Mouse (Mus musculus) hindbrain, embryonic 15.5 days (tissue): ENCODE measurements around the gene Scrn2. TPM values are rescaled to one million over a fixed set of nuclear protein-coding genes. Genes with fewer than 3 reads are reported as not detected.

ENCODE experiments used
- ATAC-seq: fragments of 200-750 bp; cut with Nextera tagmentation; 2 replicates; pipeline ENCODE4 v1.8.0; 2017; ENCODE audit warnings: low read depth, moderate number of reproducible peaks, moderate TSS enrichment; ENCODE audit not compliant: low FRiP score
- H3K27ac ChIP-seq: fragments of 300-500 bp; sonication (generic); replicated peaks from 2 replicates; pipeline ENCODE4 v1.5.1; 2015; ENCODE audit warnings: mild to moderate bottlenecking, inconsistent platforms
- H3K27me3 ChIP-seq: fragments of 300-500 bp; sonication (generic); 2 replicates; pipeline ENCODE4 v1.6.1; 2015; ENCODE audit warnings: control low read depth, inconsistent platforms
- H3K36me3 ChIP-seq: fragments of 300-500 bp; sonication (generic); 2 replicates; pipeline ENCODE4 v1.6.1; 2015; ENCODE audit warnings: control low read depth, inconsistent platforms
- H3K4me1 ChIP-seq: fragments of 300-500 bp; sonication (generic); replicated peaks from 2 replicates; pipeline ENCODE4 v1.6.1; 2015; ENCODE audit warnings: control low read depth, inconsistent platforms
- H3K4me2 ChIP-seq: fragments of 300-500 bp; sonication (generic); 2 replicates; pipeline ENCODE4 v1.6.1; 2015; ENCODE audit warnings: moderate library complexity, mild to moderate bottlenecking, inconsistent platforms
- H3K4me3 ChIP-seq: fragments of 300-500 bp; sonication (generic); 2 replicates; pipeline ENCODE4 v1.5.1; 2015; ENCODE audit warnings: mild to moderate bottlenecking, inconsistent platforms
- H3K9ac ChIP-seq: fragments of 300-500 bp; sonication (generic); 2 replicates; pipeline ENCODE4 v1.6.1; 2015; ENCODE audit warnings: inconsistent platforms
- H3K9me3 ChIP-seq: fragments of 300-500 bp; sonication (generic); 2 replicates; pipeline ENCODE4 v1.6.1; 2016; ENCODE audit warnings: control low read depth, inconsistent platforms
- WGBS: fragments of 180-500 bp; shearing (Covaris S2); methylation state at CpG from one replicate; pipeline ENCODE4 v1.1.7; 2015; 5-methylcytosine and 5-hydroxymethylcytosine counted together
- polyA plus RNA-seq: library from polyadenylated mRNA; unstranded; fragments of >200 nt; fragmentation: Nextera tagmentation; extraction: Ambion mirVana; gene quantifications from 2 replicates; pipeline ENCODE4 v1.2.1, GENCODE M21; 2015

Scrn2 gene
- polyA plus RNA-seq, 1 experiment from 2014 or later, result 15.1 TPM

DNA sequence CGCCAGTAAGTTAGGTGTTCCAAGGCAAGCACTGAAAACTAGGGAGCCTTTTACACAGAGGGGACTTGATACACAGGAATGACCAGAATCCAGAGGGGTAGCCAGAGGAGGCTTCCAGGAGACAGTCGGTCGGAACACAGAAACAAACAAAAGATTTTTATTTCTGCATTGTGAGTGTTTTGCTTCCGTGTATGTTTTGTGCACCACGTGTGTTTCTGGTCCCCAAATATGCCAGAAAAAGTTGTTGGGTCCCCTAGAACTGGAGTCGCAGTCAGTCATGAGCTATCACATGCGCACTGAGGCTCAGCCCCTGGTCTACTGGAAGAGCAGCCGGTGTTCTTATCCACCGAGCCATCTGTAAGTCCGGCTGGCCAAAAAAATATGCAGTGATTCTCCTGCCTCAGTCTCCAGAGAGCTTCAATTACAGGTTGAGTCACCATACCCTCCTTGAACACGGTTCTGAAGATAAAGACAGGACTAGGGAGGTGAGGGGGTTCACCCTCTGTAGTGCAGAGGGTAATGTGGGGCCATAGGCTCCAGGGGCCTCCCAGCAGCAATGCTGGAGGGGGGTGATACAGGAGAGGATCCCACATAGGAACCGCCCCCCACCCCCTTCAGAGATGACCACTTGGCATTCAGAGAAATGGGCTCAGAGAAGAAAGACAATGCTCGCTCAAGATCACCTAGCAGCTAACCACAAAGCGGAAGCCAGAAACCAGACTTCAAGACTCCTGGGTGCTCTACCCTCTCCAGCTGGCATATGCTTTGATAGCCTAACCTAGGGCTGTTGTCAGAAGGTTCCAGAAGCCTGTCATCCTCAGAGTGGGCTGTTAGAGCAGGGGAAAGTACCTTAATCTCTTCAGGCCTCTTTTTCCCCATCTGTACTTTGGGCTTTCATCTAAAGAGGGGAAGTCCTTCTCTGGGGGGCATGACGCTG is 33.6 kb upstream of the Scrn2 start:
- Histone ChIP-seq H3K27me3 (no peaks in the 10 kb centered on the region; the same call in 1 of the 2 replicates), H3K9me3 (no peaks in the 10 kb centered on the region), H3K36me3 (no peaks in the 10 kb centered on the region), H3K9ac (0 out of 2 replicates have a peak overlapping the region, but pooled peaks have one; percentile 50), H3K27ac (no peak overlapping the region), H3K4me3 (no peak overlapping the region), H3K4me2 (no peak overlapping the region), H3K4me1 (peaks cover 11% of the 10 kb centered on the region)
- ATAC-seq, result no peak
- 77% methylated on average over 15 of the region's 15 CpGs for WGBS

DNA sequence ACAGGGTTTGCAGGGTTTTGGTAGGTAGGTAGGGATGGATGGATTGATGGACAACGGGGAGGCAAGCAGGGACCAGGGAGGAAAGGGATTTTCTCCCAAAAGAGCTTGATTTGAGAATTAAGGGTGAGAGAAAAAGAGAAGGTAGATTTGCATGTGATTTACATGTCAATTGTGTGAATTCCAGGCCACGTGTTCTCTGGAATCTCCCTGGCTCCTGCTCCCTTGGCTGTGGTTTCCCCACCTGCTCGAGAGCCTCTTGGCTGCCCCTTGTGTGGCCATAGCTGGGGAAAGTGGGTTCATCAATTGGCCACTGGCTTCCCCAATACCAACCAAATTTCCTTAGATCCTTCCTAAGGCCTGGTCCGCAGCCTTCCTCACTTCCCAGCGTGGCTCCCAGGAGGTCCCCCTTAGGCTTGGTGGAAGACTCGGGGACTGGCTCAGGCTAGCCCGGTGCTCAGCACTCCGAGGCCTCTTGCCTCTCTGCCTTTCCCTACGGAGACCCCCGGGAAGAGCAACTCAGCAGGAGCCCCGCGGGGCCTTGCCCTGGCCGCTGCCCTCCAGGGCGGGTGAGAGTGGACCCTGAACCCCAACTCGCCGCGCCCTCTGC is 32.9 kb upstream of the Scrn2 start:
- peak; percentile 28; the same call in 1 of the 2 replicates for ATAC-seq
- Histone ChIP-seq H3K36me3 (no peaks in the 10 kb centered on the region), H3K9me3 (no peaks in the 10 kb centered on the region), H3K4me2 (peak overlapping the region; percentile 62), H3K4me3 (peak overlapping the region; percentile 19), H3K9ac (peak overlapping the region; percentile 50; the same call in 1 of the 2 replicates), H3K27me3 (no peaks in the 10 kb centered on the region; the same call in 1 of the 2 replicates), H3K27ac (no peak overlapping the region), H3K4me1 (peaks cover 11% of the 10 kb centered on the region)
- WGBS, result 11% methylated on average over 17 of the region's 17 CpGs

DNA sequence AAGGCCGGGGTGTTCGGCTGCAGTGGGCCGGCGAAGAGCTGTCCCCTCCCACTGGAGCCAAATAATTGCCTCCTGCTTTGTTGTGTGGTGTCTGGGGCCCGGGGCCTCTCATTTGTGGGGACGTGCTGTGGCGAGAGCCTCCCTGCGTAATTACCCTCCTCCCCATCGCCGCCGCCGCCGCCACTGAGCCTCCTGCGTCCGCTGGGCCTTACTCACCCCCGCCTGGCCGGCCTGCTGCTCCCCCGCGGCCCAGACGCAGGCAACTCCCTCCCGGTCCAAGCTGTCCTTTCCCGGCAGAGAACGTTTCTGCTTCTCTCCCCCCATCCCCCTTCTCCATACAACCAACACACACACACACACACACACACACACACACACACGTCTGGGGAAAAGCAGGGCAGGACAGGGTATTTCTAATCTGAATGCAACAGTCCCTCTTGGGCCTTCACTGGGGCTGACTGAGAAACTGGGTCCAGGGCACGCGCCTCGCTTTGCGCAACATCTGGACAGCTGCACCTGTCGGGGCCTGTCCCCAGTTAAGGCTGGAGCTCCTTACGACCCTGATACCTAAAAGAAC is 32.3 kb upstream of the Scrn2 start:
- WGBS, result 5% methylated on average over 28 of the region's 30 CpGs
- peak; percentile 53 for ATAC-seq

DNA sequence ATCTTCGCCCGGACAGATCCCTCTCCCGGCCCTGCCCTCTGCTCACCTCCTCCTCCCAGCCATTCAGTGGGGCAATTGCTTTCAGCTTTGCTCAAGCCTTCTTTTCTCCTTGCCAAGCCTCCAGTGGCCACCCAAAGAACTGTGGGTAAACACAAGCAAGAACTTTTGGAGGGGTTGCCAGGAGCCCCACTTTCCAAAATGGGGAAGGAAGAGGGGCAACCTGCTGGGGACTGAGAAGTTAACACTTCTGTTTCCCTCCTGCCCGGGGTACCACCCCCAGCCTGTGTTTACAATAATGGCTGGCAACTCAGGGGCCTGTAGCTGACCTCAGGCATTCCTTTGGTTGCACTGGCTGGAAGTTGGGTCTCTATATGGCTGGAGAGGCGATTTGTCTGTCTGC is 26.6 kb upstream of the Scrn2 start:
- Histone ChIP-seq H3K4me3 (no peak overlapping the region), H3K36me3 (no peaks in the 10 kb centered on the region), H3K9ac (no peak overlapping the region), H3K27me3 (peaks cover under 1% of the 10 kb centered on the region; the same call in 1 of the 2 replicates), H3K4me1 (no peaks in the 10 kb centered on the region), H3K9me3 (no peaks in the 10 kb centered on the region), H3K4me2 (no peak overlapping the region), H3K27ac (no peak overlapping the region)
- ATAC-seq, result no peak
- 34% methylated on average over 5 of the region's 5 CpGs for WGBS

More for the DNA sequence above, 32.3 kb upstream of the Scrn2 start:
- peak overlapping the region; percentile 62 for H3K4me2 ChIP-seq
- H3K27me3 ChIP-seq, result no peaks in the 10 kb centered on the region; the same call in 1 of the 2 replicates
- no peaks in the 10 kb centered on the region for H3K9me3 ChIP-seq
- H3K36me3 ChIP-seq, result no peaks in the 10 kb centered on the region
- H3K9ac ChIP-seq, result peak overlapping the region; percentile 50
- no peak overlapping the region for H3K27ac ChIP-seq
- H3K4me1 ChIP-seq, result peaks cover 11% of the 10 kb centered on the region
- peak overlapping the region; percentile 19 for H3K4me3 ChIP-seq

DNA sequence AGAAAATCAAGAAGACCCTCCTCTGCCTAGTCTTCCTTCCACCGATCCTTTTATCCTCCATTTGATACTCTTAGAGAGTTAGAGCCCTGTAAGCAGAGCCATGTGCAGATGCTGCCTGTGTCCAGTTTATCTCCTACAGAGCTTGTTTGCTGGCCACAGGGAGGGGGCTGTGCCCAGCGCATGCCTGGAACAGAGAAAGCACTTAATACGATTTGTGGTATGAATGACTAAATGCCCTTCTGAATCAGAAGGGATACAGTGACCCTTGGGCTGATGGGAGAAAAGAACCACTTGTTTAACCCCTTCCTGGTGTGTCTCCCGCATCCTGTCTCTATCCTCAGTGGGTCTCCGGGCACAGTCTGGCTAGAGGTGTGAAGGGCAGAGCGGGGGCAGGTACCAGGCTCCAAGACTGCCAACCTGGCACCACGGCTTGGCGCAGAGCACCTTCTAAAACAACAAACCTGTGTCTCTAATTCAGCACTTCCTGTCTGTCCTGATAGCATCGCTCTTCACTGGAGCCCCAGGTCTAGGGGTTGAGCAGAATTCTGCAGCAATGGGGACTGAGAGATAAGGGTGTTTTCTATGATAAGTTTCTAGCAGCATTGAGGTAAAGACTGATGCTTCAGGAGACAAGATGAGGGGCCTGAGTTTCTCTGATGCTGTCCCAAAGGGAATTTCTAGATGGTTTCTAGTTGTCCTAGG is 22.5 kb upstream of the Scrn2 start:
- H3K27ac ChIP-seq, result no peak overlapping the region
- 76% methylated on average over 9 of the region's 9 CpGs for WGBS
- no peaks in the 10 kb centered on the region for H3K9me3 ChIP-seq
- H3K36me3 ChIP-seq, result no peaks in the 10 kb centered on the region
- ATAC-seq, result no peak
- H3K4me1 ChIP-seq, result no peaks in the 10 kb centered on the region
- no peak overlapping the region for H3K9ac ChIP-seq
- no peak overlapping the region for H3K4me2 ChIP-seq
- H3K27me3 ChIP-seq, result peaks cover 17% of the 10 kb centered on the region; the same call in 1 of the 2 replicates
- no peak overlapping the region for H3K4me3 ChIP-seq

DNA sequence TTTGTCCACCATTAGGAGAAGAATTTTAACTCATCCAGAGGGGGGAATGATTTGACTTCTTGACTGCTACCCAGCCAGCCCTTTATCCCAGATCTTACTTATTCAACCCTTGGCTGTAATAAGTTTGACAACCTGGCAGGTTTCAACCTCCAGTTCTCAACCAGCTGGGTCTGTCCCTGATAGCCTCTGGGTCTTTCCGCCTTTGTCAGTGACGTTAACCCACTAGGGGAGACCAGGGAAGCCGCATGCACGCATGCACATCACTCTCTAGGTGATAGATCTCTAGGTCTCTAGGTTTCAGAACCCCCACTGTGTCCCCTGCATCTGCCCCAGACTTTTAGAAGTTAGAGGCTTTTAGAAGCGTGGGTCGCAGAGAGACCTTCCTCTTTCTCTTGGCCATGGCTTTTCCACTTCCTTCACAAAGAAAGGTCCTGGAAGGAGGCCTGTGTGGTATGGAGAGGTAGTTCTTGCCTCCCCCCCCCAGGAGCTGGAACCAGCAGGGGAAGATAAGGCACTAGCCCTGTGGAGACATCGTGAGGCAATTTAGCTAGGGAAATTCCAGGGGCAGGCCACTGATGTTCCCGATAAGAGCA is 20.4 kb upstream of the Scrn2 start:
- Histone ChIP-seq H3K4me1 (no peaks in the 10 kb centered on the region), H3K9me3 (no peaks in the 10 kb centered on the region), H3K27me3 (peaks cover 18% of the 10 kb centered on the region), H3K4me2 (no peak overlapping the region), H3K36me3 (no peaks in the 10 kb centered on the region), H3K27ac (no peak overlapping the region), H3K4me3 (no peak overlapping the region), H3K9ac (no peak overlapping the region)
- 62% methylated on average over 8 of the region's 8 CpGs for WGBS
- ATAC-seq, result no peak

DNA sequence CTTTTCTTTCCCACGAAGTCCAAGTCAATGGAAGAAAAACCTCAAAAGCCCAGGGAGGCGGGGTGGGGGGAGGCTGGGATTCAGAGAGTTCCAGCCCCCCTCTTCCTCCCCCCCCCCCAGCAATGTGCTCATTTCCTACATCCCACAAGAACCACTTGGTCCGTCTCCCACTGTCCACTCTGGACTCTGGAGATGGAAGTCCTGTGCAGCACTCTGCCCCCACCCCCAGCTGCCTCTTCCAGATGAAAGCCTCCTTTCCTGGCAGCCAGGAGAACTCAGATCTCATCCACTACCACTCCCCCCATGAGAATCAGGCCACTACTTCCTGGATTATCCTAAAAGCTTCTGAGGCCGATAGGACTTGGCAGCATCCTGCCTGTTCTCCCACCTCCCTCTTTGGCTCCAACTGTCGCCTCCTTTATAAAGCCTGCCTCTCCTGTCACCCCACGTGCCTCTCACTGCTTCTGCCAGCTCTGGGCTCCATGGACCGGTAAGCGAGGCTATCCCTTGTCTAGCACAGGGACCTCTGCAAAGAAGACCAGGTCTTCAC is 16.5 kb upstream of the Scrn2 start, which contains the start of gene Sp6:
Sp6 (plus strand) TSS at position 274 of the 550 bp plus-strand sequence.
- H3K36me3 ChIP-seq, result no peaks in the 10 kb centered on the region
- no peak for ATAC-seq
- H3K4me1 ChIP-seq, result peaks cover under 1% of the 10 kb centered on the region; the same call in 1 of the 2 replicates
- 31% methylated on average over 7 of the region's 8 CpGs for WGBS
- no peaks in the 10 kb centered on the region for H3K9me3 ChIP-seq
- H3K9ac ChIP-seq, result no peak within 1 kb of the TSS
- H3K27me3 ChIP-seq, result peaks cover 52% of the 10 kb centered on the region
- H3K4me2 ChIP-seq, result no peak within 1 kb of the TSS
- H3K4me3 ChIP-seq, result no peak within 1 kb of the TSS
- no peak within 1 kb of the TSS for H3K27ac ChIP-seq

DNA sequence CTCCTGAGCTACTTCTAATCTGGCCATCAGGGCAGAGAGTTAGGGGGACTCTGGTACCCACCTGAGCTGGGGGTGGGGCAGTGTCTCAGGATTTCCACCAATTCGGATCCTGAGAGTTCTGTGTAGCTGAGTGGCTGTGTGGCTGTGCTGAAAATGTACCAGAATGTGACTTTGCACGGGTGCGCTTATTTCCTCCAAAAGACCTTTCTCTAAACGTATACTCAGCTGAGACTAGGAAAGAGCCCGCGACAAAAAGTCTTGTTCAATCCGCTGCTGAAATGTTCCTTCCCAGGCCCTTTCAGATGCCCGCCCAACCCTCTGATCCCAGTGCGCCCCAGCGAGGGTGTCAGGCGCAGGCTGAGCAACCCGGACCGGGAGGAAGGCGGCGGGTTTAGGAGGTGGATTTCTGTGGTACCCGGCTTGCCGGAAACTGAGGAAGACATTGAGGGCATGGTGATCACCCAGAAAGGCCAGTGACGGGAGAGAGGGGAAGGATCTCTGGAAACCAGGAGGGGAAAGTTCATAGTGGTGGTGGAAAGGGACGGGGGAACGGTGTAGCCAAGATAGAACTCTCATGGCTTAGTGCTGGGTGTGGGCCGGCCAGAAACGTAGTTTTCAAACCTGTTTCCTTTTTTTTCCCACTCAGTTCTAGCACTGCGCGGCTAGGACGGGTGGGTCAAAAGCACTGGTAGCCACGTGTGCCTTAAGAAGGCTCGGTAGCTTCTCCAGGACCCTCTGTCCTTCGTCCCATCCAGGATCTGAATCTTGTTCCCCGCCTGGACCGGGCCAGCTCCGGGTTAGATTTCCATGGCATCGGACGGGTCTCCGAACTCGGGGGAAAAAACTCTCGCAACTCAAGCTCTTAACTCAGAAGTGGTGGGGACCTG is 11.8 kb upstream of the Scrn2 start:
- no peaks in the 10 kb centered on the region for H3K9me3 ChIP-seq
- H3K9ac ChIP-seq, result no peak overlapping the region
- peak overlapping the region; percentile 20 for H3K4me3 ChIP-seq
- peak overlapping the region; percentile 53 for H3K4me2 ChIP-seq
- peaks cover 24% of the 10 kb centered on the region for H3K4me1 ChIP-seq
- no peak for ATAC-seq
- no peak overlapping the region for H3K27ac ChIP-seq
- H3K36me3 ChIP-seq, result no peaks in the 10 kb centered on the region
- H3K27me3 ChIP-seq, result peaks cover 80% of the 10 kb centered on the region
- WGBS, result under 1% methylated on average over 36 of the region's 36 CpGs

DNA sequence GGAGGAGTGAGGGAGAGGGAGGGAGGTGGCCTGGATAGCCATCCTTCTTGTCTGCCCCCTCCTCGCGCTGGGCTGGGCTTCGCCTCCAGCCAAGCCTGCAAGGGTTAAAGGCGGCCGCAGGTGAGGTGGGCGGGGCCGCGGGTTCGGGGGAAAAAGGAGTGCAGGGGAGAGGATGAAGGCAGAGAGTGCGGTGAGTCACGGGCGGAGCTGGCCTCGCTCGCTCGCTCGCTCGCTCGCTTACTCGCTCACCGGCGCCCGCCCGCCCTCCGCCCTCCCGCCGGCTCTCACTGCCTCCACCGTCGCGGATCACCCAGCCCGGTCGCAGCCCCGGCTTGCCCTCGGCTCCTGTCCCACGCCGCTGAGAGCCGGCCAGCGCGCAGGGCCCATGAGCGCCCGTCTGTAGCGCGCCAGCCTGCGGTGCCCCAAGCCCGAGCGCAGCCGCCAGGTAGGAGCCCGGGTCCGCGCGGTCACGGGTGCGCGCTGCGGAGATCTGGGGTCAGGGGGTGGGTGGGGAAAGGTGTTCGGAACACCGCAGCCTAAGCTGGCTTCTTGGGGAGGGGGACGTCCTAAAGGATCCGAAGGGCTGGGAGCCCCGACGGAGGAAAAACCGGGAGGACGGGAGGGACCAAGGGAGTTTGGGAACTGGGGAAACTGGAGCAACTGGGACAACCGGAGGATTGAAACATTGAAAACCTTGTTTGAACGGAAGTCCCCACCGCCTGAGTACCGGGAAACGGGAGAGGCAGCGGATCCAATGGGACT is 11.0 kb upstream of the Scrn2 start:
- under 1% methylated on average over 53 of the region's 68 CpGs for WGBS
- peaks cover 88% of the 10 kb centered on the region for H3K27me3 ChIP-seq
- no peaks in the 10 kb centered on the region for H3K9me3 ChIP-seq
- no peaks in the 10 kb centered on the region for H3K36me3 ChIP-seq
- peak overlapping the region; percentile 20 for H3K4me3 ChIP-seq
- peak overlapping the region; percentile 53 for H3K4me2 ChIP-seq
- no peak overlapping the region for H3K27ac ChIP-seq
- H3K9ac ChIP-seq, result no peak overlapping the region
- no peak for ATAC-seq
- H3K4me1 ChIP-seq, result peaks cover 24% of the 10 kb centered on the region

DNA sequence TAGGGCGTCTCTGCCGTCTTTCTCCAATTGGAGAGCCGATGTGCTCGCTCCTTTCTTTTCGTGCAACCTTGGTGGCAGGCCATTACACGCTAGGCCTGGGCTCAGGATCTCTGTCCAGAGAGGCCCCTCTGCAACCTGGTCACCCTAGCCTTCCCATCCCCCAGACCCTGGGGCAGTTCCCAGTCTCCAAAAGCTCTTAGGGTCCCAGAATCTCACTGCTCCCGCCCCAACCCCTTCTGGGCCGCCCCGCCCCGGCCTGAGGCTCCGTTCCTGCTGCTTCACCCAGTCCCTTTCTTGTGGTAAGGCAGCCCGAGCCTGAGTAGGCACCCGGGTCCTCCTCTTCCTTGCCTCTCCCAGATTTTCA is 10.4 kb upstream of the Scrn2 start:
- no peaks in the 10 kb centered on the region for H3K36me3 ChIP-seq
- no peak overlapping the region for H3K27ac ChIP-seq
- peaks cover 24% of the 10 kb centered on the region for H3K4me1 ChIP-seq
- 3% methylated on average over 13 of the region's 13 CpGs for WGBS
- no peaks in the 10 kb centered on the region for H3K9me3 ChIP-seq
- peaks cover 92% of the 10 kb centered on the region for H3K27me3 ChIP-seq
- no peak for ATAC-seq
- H3K9ac ChIP-seq, result no peak overlapping the region
- H3K4me3 ChIP-seq, result peak overlapping the region; percentile 20; the same call in 1 of the 2 replicates
- H3K4me2 ChIP-seq, result no peak overlapping the region
